Mouse (Mus musculus) natural killer cell, adult 2 months (primary cell): ENCODE data around the gene Cpeb3.
A peak's percentile ranks its signal among the peaks of the same experiment; 100 is the strongest.
"Not testable (repeated sequence)": the region's sequence is repeated elsewhere in the genome, so short reads cannot be mapped to it uniquely, and the experiment has no call there.

Source experiments
- DNase-seq, 2 experiments: peaks; one replicate each; pipeline ENCODE4 v3.0.0; 2022; ENCODE audit warnings: low spot score in 2 of 2

The Cpeb3 gene

DNA sequence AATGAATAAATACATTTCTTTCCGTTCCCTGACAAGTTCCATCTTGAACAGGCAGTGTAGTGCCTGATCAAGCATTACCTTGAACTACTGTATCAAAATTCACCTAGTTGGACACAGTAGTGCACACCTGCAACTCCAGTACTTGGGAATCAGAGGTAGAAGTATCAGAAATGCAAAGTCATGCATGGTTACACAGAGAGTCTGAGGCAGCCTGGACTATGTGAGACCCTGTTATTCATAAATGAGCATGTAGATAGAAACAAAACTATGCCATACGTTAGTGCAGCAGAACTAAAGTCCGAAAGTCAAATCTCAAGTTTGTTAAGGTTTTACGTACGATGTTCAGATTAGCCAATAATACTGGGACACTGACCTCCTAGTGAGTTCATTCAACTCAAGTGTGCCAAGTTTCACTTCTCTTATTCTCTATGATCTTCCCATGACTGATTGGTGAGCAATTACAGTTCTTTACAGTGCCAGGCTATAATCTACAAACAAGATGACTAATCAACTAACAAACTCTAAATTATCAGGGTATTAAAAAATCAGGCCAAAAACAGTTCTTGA lies 51.5 kb downstream of the Cpeb3 start:
- DNase-seq = no peak

DNA sequence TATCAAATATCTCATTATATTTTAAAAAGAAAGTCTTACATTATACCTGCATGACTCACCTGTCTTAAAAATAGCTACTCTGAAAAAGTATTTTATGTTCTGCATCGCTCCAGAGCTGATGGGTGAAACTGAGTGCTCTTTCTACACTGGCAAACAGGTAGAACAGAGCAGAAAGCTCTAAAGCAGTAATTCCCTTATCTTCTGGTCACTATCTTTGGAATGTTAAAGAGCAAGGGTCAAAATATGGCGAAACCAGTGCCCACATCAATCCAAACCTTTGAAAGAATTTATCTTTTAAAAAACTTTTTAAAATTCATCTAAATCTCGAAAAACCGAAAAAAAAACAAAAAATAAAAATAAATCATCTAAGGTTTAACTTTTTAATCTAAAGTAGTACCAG lies 52.4 kb downstream of the Cpeb3 start:
- no peak for DNase-seq

DNA sequence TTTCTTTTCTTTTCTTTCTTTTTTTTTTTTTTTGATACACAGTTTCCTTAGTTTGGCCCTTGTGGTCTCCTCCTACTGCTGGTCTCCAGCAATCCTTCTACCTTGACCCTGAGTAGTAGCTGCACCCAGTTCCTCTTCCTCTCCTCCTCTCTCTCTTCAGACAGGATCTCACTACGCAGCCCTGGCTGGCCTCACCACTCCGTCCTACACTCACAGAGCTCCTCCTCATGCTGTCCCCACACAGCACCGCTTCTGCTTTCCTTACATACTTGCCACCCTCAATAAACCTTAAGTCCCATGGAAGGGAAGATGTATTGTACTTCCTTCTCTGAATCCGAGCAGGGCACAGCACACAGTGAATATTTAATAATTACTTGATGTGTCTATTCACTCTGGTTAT lies 61.3 kb downstream of the Cpeb3 start:
- no peak for DNase-seq

- no peak for DNase-seq
Measured at GRCm38 (mm10) chr19:37145846-37146245, 62.6 kb downstream of the Cpeb3 start.

GRCm38 (mm10) chr19:37145401-37145800 lies 63.0 kb downstream of the Cpeb3 start:
- no peak for DNase-seq

GRCm38 (mm10) chr19:37141623-37142022 lies 66.8 kb downstream of the Cpeb3 start:
- no peak for DNase-seq

DNA sequence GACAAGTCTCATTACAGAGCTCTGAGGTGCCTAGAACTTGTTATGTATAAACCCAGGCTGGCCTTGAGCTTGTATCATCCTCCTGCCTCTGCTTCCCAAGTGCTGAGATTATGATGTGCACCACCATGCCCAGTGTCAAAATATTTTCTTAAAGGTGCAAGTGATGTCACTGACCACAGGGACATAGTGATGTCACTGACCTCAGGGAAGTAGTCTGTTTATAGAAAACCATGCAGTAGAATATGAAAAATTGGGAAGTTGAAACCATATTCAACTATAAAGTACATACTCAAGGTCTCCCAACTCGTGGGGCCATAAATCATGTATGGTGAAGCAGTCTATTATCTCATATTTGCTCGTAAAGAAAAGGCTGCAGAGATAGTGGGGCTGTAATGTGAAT lies 71.3 kb downstream of the Cpeb3 start:
- peak in 1 of 2 experiments; percentile 17 for DNase-seq

GRCm38 (mm10) chr19:37135459-37135858 lies 72.9 kb downstream of the Cpeb3 start:
- DNase-seq = not testable (repeated sequence)

GRCm38 (mm10) chr19:37133666-37134065 lies 74.7 kb downstream of the Cpeb3 start:
- DNase-seq = no peak

DNA sequence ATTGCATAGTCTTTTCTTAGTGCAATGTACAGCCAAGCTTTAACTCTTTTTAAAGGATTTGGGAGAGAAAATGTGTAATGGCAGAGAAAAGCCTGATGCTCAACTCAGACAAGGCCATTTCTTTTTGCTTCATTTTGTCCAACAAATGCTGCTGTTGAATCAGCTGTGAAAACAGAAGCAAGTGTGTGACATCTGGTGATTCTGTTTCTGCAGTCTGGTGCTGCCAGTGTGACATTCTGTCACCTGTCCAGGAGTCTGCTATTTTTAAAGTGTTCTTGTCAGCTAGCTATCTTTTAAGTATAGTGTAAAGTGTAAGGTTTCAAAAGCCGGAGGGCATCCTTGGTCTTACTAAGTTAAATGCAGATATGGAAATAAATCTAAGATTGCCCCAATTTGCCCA lies 76.7 kb downstream of the Cpeb3 start:
- DNase-seq = no peak

GRCm38 (mm10) chr19:37128461-37128860 lies 79.9 kb downstream of the Cpeb3 start:
- no peak for DNase-seq

DNA sequence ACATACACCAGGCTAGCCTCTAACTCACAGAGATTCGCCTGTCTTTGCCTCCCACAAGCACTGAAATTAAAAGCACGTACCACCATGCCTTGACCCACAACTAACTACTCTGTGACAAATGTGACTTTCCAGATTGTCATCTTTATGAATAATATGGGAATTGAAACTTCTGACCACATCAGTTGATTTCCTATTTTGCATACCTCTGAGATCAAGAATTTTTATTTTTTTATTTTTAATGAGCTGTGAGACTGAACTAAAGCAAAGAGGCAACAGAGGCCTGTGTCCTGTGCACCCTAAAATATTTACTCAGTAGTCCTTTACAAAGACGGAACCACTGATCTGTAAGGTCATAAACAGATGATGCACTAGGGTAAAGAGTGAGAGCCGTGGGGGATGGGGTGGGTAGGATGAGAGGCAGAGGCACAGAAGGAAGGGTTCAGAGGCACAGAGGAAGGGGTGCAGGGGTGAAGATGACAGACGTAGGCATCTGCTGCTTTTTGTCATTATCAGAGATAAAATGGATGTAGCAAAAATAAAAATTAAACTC lies 81.3 kb downstream of the Cpeb3 start:
- DNase-seq = no peak

- no peak for DNase-seq
Measured at GRCm38 (mm10) chr19:37124961-37125360, 83.4 kb downstream of the Cpeb3 start.

DNA sequence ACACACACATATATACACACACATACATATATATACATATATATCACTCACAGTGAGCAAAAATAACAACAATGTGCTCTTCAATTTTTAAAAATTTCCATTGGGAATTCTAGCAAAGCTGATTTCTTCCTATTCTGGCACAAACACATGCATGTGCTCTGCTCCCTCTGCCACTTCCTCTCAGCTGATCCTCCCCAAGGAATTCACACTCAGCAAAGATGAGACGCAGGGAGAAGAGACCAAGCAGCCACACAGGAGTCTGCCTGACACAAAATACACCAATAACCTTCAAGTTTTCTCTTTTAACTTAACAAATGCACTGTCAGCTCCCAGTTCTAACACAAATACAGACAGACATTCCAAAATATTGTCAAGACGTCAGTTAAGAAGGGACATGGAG lies 89.1 kb downstream of the Cpeb3 start:
- DNase-seq = no peak

DNA sequence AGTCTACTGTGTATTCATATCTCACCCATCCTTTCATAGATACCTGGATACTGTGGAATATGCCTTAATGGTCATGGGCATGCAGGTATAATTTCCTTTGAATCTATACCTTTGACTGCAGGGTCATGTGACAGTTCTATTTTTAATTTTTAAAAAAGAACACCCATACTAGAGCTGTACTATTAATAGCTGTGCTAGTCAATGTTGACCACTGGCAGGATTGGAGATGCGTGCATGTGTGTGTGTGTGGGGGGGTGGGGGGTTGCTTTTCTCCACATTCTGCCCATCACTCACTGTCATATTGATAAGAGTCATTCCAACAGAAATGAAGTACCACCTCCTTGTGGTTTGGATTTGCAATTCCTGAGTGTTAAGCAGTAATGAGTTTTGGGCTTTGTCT lies 92.6 kb downstream of the Cpeb3 start:
- no peak for DNase-seq

GRCm38 (mm10) chr19:37115374-37115773 lies 93.0 kb downstream of the Cpeb3 start:
- DNase-seq = no peak

- DNase-seq = no peak
Measured at GRCm38 (mm10) chr19:37111831-37112230, 96.6 kb downstream of the Cpeb3 start.

DNA sequence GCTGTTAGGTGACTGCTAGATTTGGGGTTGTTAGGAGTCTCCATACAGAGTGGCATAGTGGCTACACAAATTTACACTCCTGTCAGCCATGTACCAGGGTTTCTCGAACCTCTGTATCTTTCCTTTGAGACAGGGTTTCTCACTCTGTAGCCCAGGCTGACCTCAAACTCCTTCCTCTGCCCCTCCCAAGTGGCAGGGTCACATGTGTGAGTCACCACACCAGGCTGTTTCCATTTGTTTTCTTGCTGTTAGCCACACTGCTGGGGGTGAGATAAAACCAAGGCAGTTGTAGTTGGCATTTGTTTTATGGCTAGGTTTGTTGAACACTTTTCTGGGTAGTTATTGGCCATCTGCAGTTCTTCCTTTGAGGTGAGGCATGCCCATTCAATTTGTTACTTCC lies 97.9 kb downstream of the Cpeb3 start:
- peak; percentile 63 to 79 for DNase-seq

DNA sequence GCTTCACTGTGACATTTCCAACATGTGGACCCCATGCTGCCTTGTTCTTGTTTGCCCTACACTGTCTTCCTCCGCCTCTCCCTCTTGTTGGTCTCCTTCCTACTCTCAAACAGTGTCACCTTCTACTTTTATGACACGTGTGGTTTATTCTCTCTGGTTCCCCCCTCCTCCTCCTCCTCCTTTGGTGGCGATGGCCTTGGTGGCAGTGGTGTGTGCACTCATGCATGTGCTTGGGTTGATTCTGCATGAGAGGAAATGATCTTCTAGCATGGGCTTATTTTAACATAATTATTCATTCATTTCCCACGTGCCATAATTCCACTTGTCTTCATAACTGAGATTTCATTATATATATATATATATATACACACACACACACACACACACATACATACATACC lies 98.5 kb downstream of the Cpeb3 start:
- peak; percentile 15 to 22 for DNase-seq

DNA sequence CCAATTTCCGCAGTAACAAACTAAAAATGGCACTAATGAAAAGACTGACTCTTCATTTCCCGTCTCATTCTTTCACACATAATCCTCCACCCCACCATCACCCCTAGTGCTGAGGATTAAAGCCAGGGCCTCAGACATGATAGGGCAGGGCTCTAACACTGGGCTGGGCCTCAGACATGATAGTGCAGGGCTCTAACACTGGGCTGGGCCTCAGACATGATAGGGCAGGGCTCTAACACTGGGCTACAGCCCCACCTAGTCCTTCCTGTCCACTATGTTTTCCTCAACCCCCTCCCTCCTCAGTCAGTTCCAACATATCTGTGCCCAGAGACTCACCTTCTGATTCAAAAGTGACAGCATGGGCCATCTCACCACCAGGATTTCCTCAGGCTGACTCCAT lies 107.7 kb downstream of the Cpeb3 start:
- DNase-seq = no peak

- no peak for DNase-seq
Measured at GRCm38 (mm10) chr19:37095666-37096330, 112.6 kb downstream of the Cpeb3 start.

DNA sequence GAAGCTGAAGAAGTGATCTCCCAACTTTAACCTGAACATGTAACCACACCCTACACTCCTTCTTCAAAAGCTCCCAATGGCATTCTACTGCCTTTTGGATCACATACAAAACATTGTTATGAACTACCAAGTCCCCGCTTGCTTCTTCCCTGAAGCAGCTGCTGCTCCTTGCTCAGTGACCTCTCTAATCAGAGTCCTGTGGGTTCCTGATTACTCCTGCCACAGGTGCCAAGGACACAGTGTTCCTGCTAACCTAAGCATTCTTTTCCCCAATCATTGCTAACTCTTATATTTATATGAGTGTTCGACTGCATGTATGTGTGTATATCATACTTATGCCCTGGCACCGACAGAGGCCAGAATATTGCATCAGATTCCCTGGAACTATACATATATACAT lies 115.2 kb downstream of the Cpeb3 start:
- no peak for DNase-seq
